Mouse (Mus musculus) testis, adult 2 months (tissue): ENCODE results near the gene Stat4.

Experiments
- CTCF ChIP-seq: fragments of 200-500 bp; IDR thresholded peaks from 2 replicates; pipeline ENCODE4 v1.5.1; 2012; ENCODE audit warnings: low read depth, mild to moderate bottlenecking, inconsistent platforms, low read length, moderate library complexity; ENCODE audit not compliant: control insufficient read depth, insufficient read depth, insufficient replicate concordance
- POLR2A ChIP-seq: fragments of 200-500 bp; IDR thresholded peaks from 2 replicates; pipeline ENCODE4 v1.6.1; 2012; ENCODE audit warnings: low read depth, mild to moderate bottlenecking, inconsistent platforms, low read length, moderate library complexity; ENCODE audit not compliant: control insufficient read depth

- TF ChIP-seq CTCF (no peak), POLR2A (no peak)
Measured at GRCm38 (mm10) chr1:52086236-52086635, 99.3 kb downstream of the Stat4 start.
